Mouse (Mus musculus) myocyte (in vitro differentiated cells): Measurements from ENCODE around the gene Ccl6.

Experiments
- CEBPB ChIP-seq: IDR thresholded peaks from 2 replicates; pipeline ENCODE4 v1.6.1; 2011; ENCODE audit warnings: mild to moderate bottlenecking, moderate library complexity; ENCODE audit not compliant: poor library complexity, insufficient read depth, severe bottlenecking
- E2F4 ChIP-seq: IDR thresholded peaks from one replicate; pipeline ENCODE4 v1.6.1; 2011; ENCODE audit warnings: mild to moderate bottlenecking, control low read depth, moderate library complexity; ENCODE audit not compliant: insufficient read depth
- MAX ChIP-seq: IDR thresholded peaks from one replicate; pipeline ENCODE4 v1.6.1; 2011; ENCODE audit warnings: low read depth, mild to moderate bottlenecking, control low read depth
- MYOD1 ChIP-seq, 3 experiments: IDR thresholded peaks; one replicate each; pipeline ENCODE4 v1.6.1; 2011; ENCODE audit warnings: control low read depth in 2 of 3, low read depth in 2 of 3, mild to moderate bottlenecking in 2 of 3, moderate library complexity in 1 of 3; ENCODE audit not compliant: insufficient read length in 2 of 3, control insufficient read depth in 1 of 3
- MYOG ChIP-seq, 3 experiments: IDR thresholded peaks; one replicate each; pipeline ENCODE4 v1.6.1; 2011; ENCODE audit warnings: control low read depth in 2 of 3, low read depth in 2 of 3, mild to moderate bottlenecking in 2 of 3; ENCODE audit not compliant: insufficient read length in 2 of 3, control insufficient read depth in 1 of 3, insufficient read depth in 1 of 3
- POLR2A ChIP-seq: IDR thresholded peaks from one replicate; pipeline ENCODE4 v1.6.1; 2011; ENCODE audit warnings: low read depth, mild to moderate bottlenecking, control low read depth, moderate library complexity; ENCODE audit not compliant: insufficient read length
- POLR2AphosphoS2 ChIP-seq: IDR thresholded peaks from one replicate; pipeline ENCODE4 v1.6.1; 2011; ENCODE audit warnings: low read depth, control low read depth; ENCODE audit not compliant: insufficient read length
- REST ChIP-seq: IDR thresholded peaks from one replicate; pipeline ENCODE4 v1.6.1; 2011; ENCODE audit warnings: mild to moderate bottlenecking, control low read depth, moderate library complexity; ENCODE audit not compliant: insufficient read depth, insufficient read length
- TCF12 ChIP-seq: IDR thresholded peaks from one replicate; pipeline ENCODE4 v1.6.1; 2011; ENCODE audit warnings: mild to moderate bottlenecking, control low read depth; ENCODE audit not compliant: poor library complexity, insufficient read depth, severe bottlenecking
- TCF3 ChIP-seq: IDR thresholded peaks from one replicate; pipeline ENCODE4 v1.6.1; 2011; ENCODE audit warnings: low read depth, control low read depth; ENCODE audit not compliant: insufficient read length
- USF1 ChIP-seq: IDR thresholded peaks from one replicate; pipeline ENCODE4 v1.6.1; 2011; ENCODE audit warnings: low read depth, mild to moderate bottlenecking, control low read depth, moderate library complexity

- TF ChIP-seq MYOG (IDR thresholded peaks at IDR 0.05; ENCODE audit: control insufficient read depth in 1 of 3, insufficient read depth in 1 of 3, insufficient read length in 2 of 3, low read depth in 2 of 3) (no peak), TCF3 (no peak), MYOD1 (IDR thresholded peaks at IDR 0.05; ENCODE audit: control insufficient read depth in 1 of 3, insufficient read length in 2 of 3, low read depth in 2 of 3) (no peak), POLR2A (no peak), POLR2AphosphoS2 (no peak), USF1 (no peak), REST (no peak), MAX (no peak), E2F4 (no peak), TCF12 (no peak), CEBPB (no peak)
Measured at GRCm38 (mm10) chr11:83581626-83582610, 11.0 kb downstream of the Ccl6 start.
